ENCODE assay signal across 26 mouse cellular contexts in genomic region chr1:186880391-186880790, GRCm38 (mm10).
"Had no signal": no experiment of that assay in that cellular context is flagged by ENCODE, and none has a peak within 500 bp of the region (broad histone marks: within the 10 kb centered on the region; RNA-seq: fewer than 3 reads in every experiment).

No protein-coding gene starts in this region.

- H3K27ac ChIP-seq: embryonic facial prominence, embryonic 10.5 days; embryonic facial prominence, embryonic 12.5 days; embryonic facial prominence, embryonic 13.5 days; embryonic facial prominence, embryonic 15.5 days; forebrain, embryonic 10.5 days; forebrain, embryonic 12.5 days; forebrain, embryonic 13.5 days; forebrain, embryonic 15.5 days; gastrocnemius, adult 2 months; heart, adult 2 months; heart, embryonic 10.5 days had no signal

- H3K4me1 ChIP-seq: embryonic facial prominence, embryonic 10.5 days; embryonic facial prominence, embryonic 12.5 days; embryonic facial prominence, embryonic 13.5 days; embryonic facial prominence, embryonic 15.5 days; forebrain, embryonic 10.5 days; forebrain, embryonic 12.5 days; forebrain, embryonic 15.5 days; heart, embryonic 10.5 days had no signal

- ATAC-seq: forebrain, embryonic 13.5 days; forebrain, embryonic 14.5 days; forebrain, embryonic 15.5 days; forebrain, embryonic 16.5 days; forebrain, postnatal 0 days had no signal

- H3K4me3 ChIP-seq: embryonic facial prominence, embryonic 10.5 days; embryonic facial prominence, embryonic 12.5 days; embryonic facial prominence, embryonic 13.5 days; embryonic facial prominence, embryonic 15.5 days; erythroblast, embryonic 14.5 days; forebrain, embryonic 10.5 days; forebrain, embryonic 12.5 days; forebrain, embryonic 13.5 days; forebrain, embryonic 15.5 days; gastrocnemius, adult 2 months; heart, adult 2 months; heart, embryonic 10.5 days had no signal

- H3K27me3 ChIP-seq: embryonic facial prominence, embryonic 12.5 days; embryonic facial prominence, embryonic 13.5 days; embryonic facial prominence, embryonic 15.5 days; forebrain, embryonic 12.5 days; forebrain, embryonic 13.5 days; forebrain, embryonic 15.5 days had no signal

- H3K9me3 ChIP-seq: embryonic facial prominence, embryonic 10.5 days; embryonic facial prominence, embryonic 12.5 days; embryonic facial prominence, embryonic 13.5 days; embryonic facial prominence, embryonic 15.5 days; forebrain, embryonic 10.5 days; forebrain, embryonic 12.5 days; forebrain, embryonic 13.5 days; forebrain, embryonic 15.5 days; heart, embryonic 10.5 days had no signal

- H3K36me3 ChIP-seq: embryonic facial prominence, embryonic 10.5 days; embryonic facial prominence, embryonic 12.5 days; embryonic facial prominence, embryonic 13.5 days; embryonic facial prominence, embryonic 15.5 days; forebrain, embryonic 10.5 days; forebrain, embryonic 12.5 days; forebrain, embryonic 15.5 days; heart, embryonic 10.5 days had no signal

- H3K4me2 ChIP-seq: embryonic facial prominence, embryonic 12.5 days; embryonic facial prominence, embryonic 13.5 days; embryonic facial prominence, embryonic 15.5 days; forebrain, embryonic 12.5 days; forebrain, embryonic 13.5 days; forebrain, embryonic 15.5 days; heart, embryonic 11.5 days had no signal

- H3K9ac ChIP-seq: embryonic facial prominence, embryonic 12.5 days; embryonic facial prominence, embryonic 13.5 days; embryonic facial prominence, embryonic 15.5 days; forebrain, embryonic 12.5 days; forebrain, embryonic 13.5 days; forebrain, embryonic 15.5 days; forebrain, postnatal 0 days had no signal

- DNase-seq: cerebellum, adult 9-10 months; cerebellum, adult 9-11 months; cerebellum, postnatal 36 days; embryo, embryonic 11 days; forebrain, postnatal 0 days; gastrocnemius, adult 2 months; gastrocnemius, postnatal 10 days; gastrocnemius, postnatal 14 days; gastrocnemius, postnatal 25 days; gastrocnemius, postnatal 36 days; heart, adult 11 months; heart, adult 18-20 months; heart, adult 2 months had no signal
